Mouse (Mus musculus) right cerebral cortex, postnatal 36 days (tissue): ENCODE results near the gene Krt32.

Source experiments
- DNase-seq, 2 experiments: peaks; one replicate each; pipeline ENCODE4 v3.0.0; 2022; ENCODE audit warnings: low spot score in 2 of 2, mixed read lengths in 1 of 2

Krt32 gene

GRCm38 (mm10) chr11:100087861-100088260 is at the start of gene Krt32:
Krt32 (minus strand) TSS chr11:100088226.
- DNase-seq, result no peak

GRCm38 (mm10) chr11:100137693-100138092 is 49.7 kb upstream of the Krt32 start:
- DNase-seq, result no peak

GRCm38 (mm10) chr11:100136559-100136958 is 48.5 kb upstream of the Krt32 start:
- DNase-seq, result no peak

- no peak for DNase-seq
Observed at GRCm38 (mm10) chr11:100135731-100136130, 47.7 kb upstream of the Krt32 start, which contains the start of gene Krt15. Krt15 (minus strand) TSS chr11:100135928.

- no peak for DNase-seq
Observed at GRCm38 (mm10) chr11:100124901-100125300, 36.9 kb upstream of the Krt32 start.

GRCm38 (mm10) chr11:100121466-100121865 is 33.4 kb upstream of the Krt32 start, which contains the start of gene Krt13:
Krt13 (minus strand) TSS chr11:100121566.
- no peak for DNase-seq

- no peak for DNase-seq
Observed at GRCm38 (mm10) chr11:100120331-100120730, 32.3 kb upstream of the Krt32 start.

- no peak for DNase-seq
Observed at GRCm38 (mm10) chr11:100113742-100114029, 25.7 kb upstream of the Krt32 start.

GRCm38 (mm10) chr11:100112935-100113741 is 25.1 kb upstream of the Krt32 start:
- no peak for DNase-seq

- no peak for DNase-seq
Observed at GRCm38 (mm10) chr11:100105576-100106122, 17.6 kb upstream of the Krt32 start, which contains the start of gene Krt36. Krt36 (minus strand) TSS chr11:100105626.

GRCm38 (mm10) chr11:100102693-100103429 is 14.8 kb upstream of the Krt32 start:
- no peak for DNase-seq

GRCm38 (mm10) chr11:100100391-100100790 is 12.4 kb upstream of the Krt32 start:
- no peak for DNase-seq

- no peak for DNase-seq
Observed at GRCm38 (mm10) chr11:100097819-100098218, 9.8 kb upstream of the Krt32 start.

- DNase-seq, result no peak
Observed at GRCm38 (mm10) chr11:100096141-100096540, 8.1 kb upstream of the Krt32 start, which contains the start of gene Krt35. Krt35 (minus strand) TSS chr11:100096241.

GRCm38 (mm10) chr11:100088378-100089025 is 476 bp upstream of the Krt32 start:
- no peak for DNase-seq

- no peak for DNase-seq
Observed at GRCm38 (mm10) chr11:100073873-100074272, 14.2 kb downstream of the Krt32 start.

- no peak for DNase-seq
Observed at GRCm38 (mm10) chr11:100067293-100068036, 20.6 kb downstream of the Krt32 start.

- no peak for DNase-seq
Observed at GRCm38 (mm10) chr11:100066236-100067010, 21.6 kb downstream of the Krt32 start.

- DNase-seq, result no peak
Observed at GRCm38 (mm10) chr11:100058875-100059274, 29.2 kb downstream of the Krt32 start.
